Mouse (Mus musculus) limb, embryonic 14.5 days (tissue): ENCODE measurements at regions not wholly inside any gene's neighbourhood (a gene's known extent, or its start where the extent isn't known, plus 50 kb on each side); places are given as distances from the start of the nearest gene placed in this dataset.

Source experiments
- ATAC-seq: fragments of 200-750 bp; cut with Nextera tagmentation; 2 replicates; pipeline ENCODE4 v1.8.0; 2017; ENCODE audit warnings: low read depth, moderate number of reproducible peaks, moderate TSS enrichment; ENCODE audit not compliant: low FRiP score
- DNase-seq: peaks from one replicate; pipeline ENCODE4 v3.0.0-alpha.2; 2015; ENCODE audit warnings: low spot score
- H3K27ac ChIP-seq: fragments of 300-500 bp; sonication (generic); replicated peaks from 2 replicates; pipeline ENCODE4 v1.5.1; 2014; ENCODE audit warnings: low read depth, mild to moderate bottlenecking, low read length, moderate library complexity, mixed read lengths
- H3K27me3 ChIP-seq: fragments of 300-500 bp; sonication (generic); 2 replicates; pipeline ENCODE4 v1.6.1; 2014; ENCODE audit warnings: low read length, mixed read lengths; ENCODE audit not compliant: control insufficient read depth, insufficient read depth
- H3K36me3 ChIP-seq: fragments of 300-500 bp; sonication (generic); 2 replicates; pipeline ENCODE4 v1.6.1; 2014; ENCODE audit warnings: mild to moderate bottlenecking, low read length, moderate library complexity, mixed read lengths; ENCODE audit not compliant: control insufficient read depth, insufficient read depth
- H3K4me1 ChIP-seq: fragments of 300-500 bp; sonication (generic); 2 replicates; pipeline ENCODE4 v1.6.1; 2014; ENCODE audit warnings: antibody characterized with exemption, low read length, mixed read lengths; ENCODE audit not compliant: control insufficient read depth, insufficient read depth
- H3K4me2 ChIP-seq: fragments of 300-500 bp; sonication (generic); replicated peaks from 2 replicates; pipeline ENCODE4 v1.6.1; 2014; ENCODE audit warnings: low read depth, mild to moderate bottlenecking, low read length, moderate library complexity; ENCODE audit not compliant: severe bottlenecking
- H3K4me3 ChIP-seq: fragments of 300-500 bp; sonication (generic); replicated peaks from 2 replicates; pipeline ENCODE4 v1.5.1; 2014; ENCODE audit warnings: low read length
- H3K9ac ChIP-seq: fragments of 300-500 bp; sonication (generic); 2 replicates; pipeline ENCODE4 v1.6.1; 2014; ENCODE audit warnings: mild to moderate bottlenecking, low read depth, low read length, moderate library complexity; ENCODE audit not compliant: severe bottlenecking
- H3K9me3 ChIP-seq: fragments of 300-500 bp; sonication (generic); 2 replicates; pipeline ENCODE4 v1.6.1; 2016; ENCODE audit warnings: low read length; ENCODE audit not compliant: control insufficient read depth
- POLR2A ChIP-seq: fragments of 200-500 bp; IDR thresholded peaks from 2 replicates; pipeline ENCODE4 v1.8.0; 2012; ENCODE audit warnings: inconsistent platforms, mild to moderate bottlenecking, moderate library complexity, borderline replicate concordance; ENCODE audit not compliant: insufficient read depth, insufficient read length; ENCODE audit errors: extremely low read depth
- WGBS: fragments of 180-500 bp; shearing (Covaris S2); extraction: QIAGEN DNeasy Blood & Tissue Kit; methylation state at CpG from one replicate; pipeline ENCODE4 v1.1.7; 2014; 5-methylcytosine and 5-hydroxymethylcytosine counted together

DNA sequence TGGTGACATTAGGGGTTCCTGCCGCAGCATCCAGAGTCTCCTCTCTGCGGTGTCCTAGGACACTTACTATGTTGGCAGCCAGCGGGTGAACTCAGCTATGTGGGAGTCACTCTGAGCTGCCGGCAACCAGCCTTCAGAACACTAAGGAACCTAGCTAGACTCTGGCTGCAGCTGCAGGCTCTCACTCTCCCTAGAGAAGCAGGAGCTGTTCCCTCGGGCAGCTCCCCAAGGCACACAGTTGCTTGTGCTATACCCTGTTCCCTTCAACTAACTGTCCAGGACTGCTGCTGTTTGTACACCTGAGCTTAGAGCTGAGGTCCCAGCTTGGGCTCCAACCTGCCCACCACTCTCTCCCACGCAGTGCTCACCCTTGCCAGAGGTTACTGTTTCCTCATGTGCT is 121.9 kb downstream of the Ets2 start:
- Histone ChIP-seq H3K9ac (no peak overlapping the region), H3K9me3 (no peaks in the 10 kb centered on the region), H3K27me3 (no peaks in the 10 kb centered on the region), H3K4me3 (no peak overlapping the region), H3K27ac (0 out of 2 replicates have a peak overlapping the region, but pooled peaks have one; percentile 45), H3K4me1 (peaks cover 29% of the 10 kb centered on the region), H3K36me3 (no peaks in the 10 kb centered on the region), H3K4me2 (no peak overlapping the region)
- ATAC-seq (peak; percentile 23; the same call in 1 of the 2 replicates), DNase-seq (no peak)
- TF ChIP-seq POLR2A, result no peak
- 42% methylated on average over 6 of the region's 6 CpGs for WGBS

DNA sequence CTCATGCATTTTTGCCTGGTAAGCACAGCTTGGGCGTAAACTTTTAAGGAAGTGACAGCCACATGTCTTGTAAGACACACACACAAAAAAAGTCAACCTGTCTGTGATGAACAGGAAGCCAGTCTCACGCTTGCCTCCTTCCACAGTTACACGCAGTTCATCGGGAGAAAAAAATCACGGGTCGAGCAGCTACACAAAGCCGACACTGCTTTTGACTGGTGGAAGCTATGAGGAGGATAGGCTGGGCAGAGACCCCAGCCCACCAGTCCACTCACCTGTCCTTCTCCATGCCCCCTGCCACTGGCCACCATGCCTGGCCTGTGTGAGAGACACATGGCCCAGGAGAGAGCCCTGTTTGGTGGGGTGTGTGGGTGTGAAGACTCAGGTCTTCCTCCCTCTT is 119.2 kb downstream of the Ets2 start:
- Histone ChIP-seq H3K27ac (no peak overlapping the region), H3K4me1 (peaks cover 28% of the 10 kb centered on the region), H3K4me2 (no peak overlapping the region), H3K9me3 (peaks cover 12% of the 10 kb centered on the region), H3K36me3 (no peaks in the 10 kb centered on the region), H3K9ac (no peak overlapping the region), H3K4me3 (no peak overlapping the region), H3K27me3 (no peaks in the 10 kb centered on the region)
- no peak for TF ChIP-seq POLR2A
- 87% methylated on average over 7 of the region's 7 CpGs for WGBS
- ATAC-seq (no peak), DNase-seq (no peak)

DNA sequence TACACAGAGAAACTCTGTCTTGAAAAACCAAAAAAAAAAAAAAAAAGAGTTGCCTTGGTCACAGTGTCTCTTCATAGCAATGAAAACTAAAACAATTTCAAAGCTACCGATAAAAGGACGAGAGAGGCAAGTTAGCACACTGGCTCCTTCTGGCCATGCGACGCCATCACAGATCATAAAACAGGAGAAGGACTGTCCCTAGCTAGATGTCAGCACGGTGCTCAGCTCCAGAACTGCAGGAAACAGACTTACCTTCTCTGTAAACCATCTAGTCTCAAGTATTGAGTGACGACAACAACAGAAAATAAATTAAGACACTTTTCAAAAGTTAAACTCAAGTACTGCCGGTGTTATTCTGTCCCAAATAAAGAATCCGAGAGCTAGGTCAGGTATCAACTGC is 118.7 kb downstream of the Ets2 start:
- Histone ChIP-seq H3K27me3 (no peaks in the 10 kb centered on the region), H3K9ac (no peak overlapping the region), H3K27ac (no peak overlapping the region), H3K36me3 (no peaks in the 10 kb centered on the region), H3K4me2 (no peak overlapping the region), H3K4me1 (peaks cover 23% of the 10 kb centered on the region), H3K9me3 (peaks cover 12% of the 10 kb centered on the region), H3K4me3 (no peak overlapping the region)
- ATAC-seq, result no peak
- TF ChIP-seq POLR2A, result no peak
- 78% methylated on average over 8 of the region's 8 CpGs for WGBS
- DNase-seq, result no peak

DNA sequence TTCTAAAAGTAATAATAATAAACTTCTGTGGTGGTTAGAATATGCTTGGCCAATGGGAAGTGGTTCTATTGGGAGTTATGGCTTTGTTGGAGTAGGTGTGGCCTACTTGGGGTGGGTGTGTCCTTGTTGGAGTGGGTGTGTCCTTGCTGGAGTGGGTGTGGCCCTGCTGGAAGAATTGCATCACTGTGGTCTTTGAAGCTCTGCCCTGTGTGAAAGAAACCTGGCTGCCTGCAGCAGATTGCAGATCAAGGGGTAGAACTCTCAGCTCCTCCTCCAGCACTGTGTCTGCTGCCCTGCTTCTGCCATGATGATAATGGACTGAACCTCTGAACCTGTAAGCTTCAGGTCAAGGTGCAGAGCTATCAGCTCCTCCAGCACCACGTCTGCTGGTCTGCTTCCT is 118.1 kb downstream of the Ets2 start:
- Histone ChIP-seq H3K4me2 (no peak overlapping the region), H3K4me1 (peaks cover 17% of the 10 kb centered on the region), H3K9ac (no peak overlapping the region), H3K27me3 (no peaks in the 10 kb centered on the region), H3K4me3 (no peak overlapping the region), H3K27ac (no peak overlapping the region), H3K9me3 (peaks cover 12% of the 10 kb centered on the region), H3K36me3 (no peaks in the 10 kb centered on the region)
- ATAC-seq (no peak), DNase-seq (no peak)
- 46% methylated on average over 1 of the region's 1 CpGs for WGBS
- no peak for TF ChIP-seq POLR2A

DNA sequence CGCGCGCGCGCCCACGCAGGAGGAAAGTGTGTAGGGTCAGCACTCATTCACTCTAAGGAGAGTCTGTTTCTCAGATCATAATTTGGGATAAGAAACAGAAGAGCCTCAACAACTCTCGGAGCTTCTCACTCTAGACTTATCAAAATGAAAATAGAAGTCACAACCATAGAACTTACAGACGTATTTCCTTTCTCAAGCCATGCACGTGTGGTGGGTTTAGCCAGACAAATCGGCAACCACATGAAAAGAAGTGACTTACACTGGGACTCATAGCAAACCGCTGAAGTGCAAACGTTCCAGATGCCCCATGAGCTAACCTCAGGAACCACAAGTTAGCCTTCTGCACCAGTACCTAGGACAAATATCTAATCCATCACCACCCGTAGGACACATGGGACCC is 114.1 kb downstream of the Ets2 start:
- Histone ChIP-seq H3K9ac (no peak overlapping the region), H3K36me3 (no peaks in the 10 kb centered on the region), H3K27ac (no peak overlapping the region), H3K4me1 (no peaks in the 10 kb centered on the region), H3K4me2 (no peak overlapping the region), H3K4me3 (no peak overlapping the region), H3K27me3 (no peaks in the 10 kb centered on the region), H3K9me3 (peaks cover 12% of the 10 kb centered on the region)
- WGBS, result 96% methylated on average over 13 of the region's 13 CpGs
- DNase-seq (no peak), ATAC-seq (no peak)
- TF ChIP-seq POLR2A, result no peak

DNA sequence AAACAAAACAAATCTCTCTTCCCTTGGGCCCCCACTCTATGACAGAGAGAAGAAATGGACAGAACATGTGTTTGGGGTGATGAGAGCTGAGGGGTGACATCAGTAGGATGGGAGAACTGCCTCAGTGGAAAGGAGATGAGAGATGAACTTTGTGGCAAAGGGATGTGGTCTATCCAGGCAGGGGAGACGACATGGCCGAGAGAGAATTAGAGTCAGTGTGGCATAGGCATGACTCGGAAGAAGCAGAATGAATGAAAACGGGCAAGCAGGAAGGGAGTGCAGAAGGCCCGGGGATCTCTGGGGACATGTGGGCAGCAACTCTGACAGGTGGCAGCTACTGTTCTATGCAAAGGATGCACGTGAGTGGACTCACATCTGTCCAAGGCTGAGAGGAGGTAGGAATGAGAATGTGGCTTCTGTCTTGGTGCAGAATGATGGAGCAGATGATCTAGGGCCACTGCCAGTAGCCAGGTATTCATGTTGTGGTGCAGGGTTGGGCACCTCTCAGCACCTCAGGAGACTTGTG is 113.4 kb downstream of the Ets2 start:
- Histone ChIP-seq H3K9ac (no peak overlapping the region), H3K9me3 (peaks cover 12% of the 10 kb centered on the region), H3K36me3 (no peaks in the 10 kb centered on the region), H3K4me2 (no peak overlapping the region), H3K27me3 (no peaks in the 10 kb centered on the region), H3K4me1 (no peaks in the 10 kb centered on the region), H3K4me3 (no peak overlapping the region), H3K27ac (no peak overlapping the region)
- DNase-seq (no peak), ATAC-seq (no peak)
- WGBS, result 85% methylated on average over 6 of the region's 6 CpGs
- TF ChIP-seq POLR2A, result no peak
